Mouse (Mus musculus): ENCODE measurements around the gene Fscn1. TPM values are rescaled to one million over a fixed set of nuclear protein-coding genes. Genes with fewer than 3 reads are reported as not detected.

Gene Fscn1
- total and polyA plus RNA-seq, 2 experiments from 2014 or later = 77.9 to 104 TPM

DNA sequence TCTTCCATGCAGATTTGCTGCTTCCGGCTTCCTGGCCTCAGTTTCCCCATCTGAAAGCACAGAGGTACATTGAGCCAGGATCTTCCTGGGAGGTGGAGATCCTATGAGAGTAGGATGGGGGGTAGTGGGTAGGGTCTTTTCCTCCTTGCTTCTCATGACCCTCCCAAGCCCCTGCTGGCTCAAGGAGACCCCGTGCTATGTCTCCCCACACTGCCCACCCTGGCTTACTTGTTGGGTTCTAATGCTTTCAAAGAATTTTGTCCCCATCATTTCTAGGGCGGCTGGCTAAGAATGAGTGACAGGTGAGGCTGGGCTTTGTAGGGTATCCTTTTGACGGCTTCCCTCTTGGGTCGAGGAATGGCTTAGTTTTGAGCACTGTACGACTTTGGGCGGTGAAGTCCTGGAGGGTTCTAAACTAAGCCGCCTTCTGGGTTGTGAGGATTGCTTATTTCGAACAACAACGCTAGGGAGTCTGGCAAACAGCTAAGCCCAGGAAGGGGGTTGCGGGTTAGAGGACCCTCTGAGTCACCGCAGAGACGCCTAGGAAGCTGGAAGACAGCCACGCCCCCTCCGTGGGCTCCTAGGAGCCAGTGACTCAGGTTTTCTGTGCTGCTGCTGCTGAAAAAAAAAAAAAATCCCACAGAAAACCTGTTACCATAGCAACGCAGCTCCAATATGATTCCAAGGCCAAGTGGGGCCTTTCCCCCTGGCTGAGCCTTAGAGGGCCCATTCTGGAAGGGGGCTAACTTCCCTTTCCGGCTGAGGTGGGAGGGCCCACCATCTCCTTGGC, 3.8 kb downstream of the Fscn1 start:
- peak overlapping the region; percentile 65 for H3K4me2 ChIP-seq (ENCODE audit: low read depth, low read length)
- peaks cover 10% of the 10 kb centered on the region for H3K4me1 ChIP-seq (ENCODE audit: control insufficient read depth, insufficient read depth)
- WGBS = 54% methylated on average over 17 of the region's 17 CpGs
- DNase-seq (ENCODE audit: low spot score) (peak; percentile 42), ATAC-seq (ENCODE audit: insufficient read depth, low read depth) (no peak)
- peak overlapping the region; percentile 68 for H3K4me3 ChIP-seq (ENCODE audit: low read depth, low read length)
- TF ChIP-seq EP300 (IDR thresholded peaks at IDR 0.05; ENCODE audit: low read depth) (no peak), CTCF (IDR thresholded peaks at IDR 0.05; ENCODE audit: low read depth) (no peak)
- H3K36me3 ChIP-seq (replicated peaks; ENCODE audit: control insufficient read depth, insufficient read depth, low read length) = no peaks in the 10 kb centered on the region
- peaks cover 29% of the 10 kb centered on the region for H3K27me3 ChIP-seq (ENCODE audit: control insufficient read depth, insufficient read depth, low read length)
- peak overlapping the region; percentile 82; the same call in 1 of the 2 replicates for H3K27ac ChIP-seq (ENCODE audit: low read depth)
- no peak overlapping the region for H3K9ac ChIP-seq (replicated peaks; ENCODE audit: low read depth, low read length)
- no peaks in the 10 kb centered on the region for H3K9me3 ChIP-seq (replicated peaks; ENCODE audit: control insufficient read depth, low read length)

- no peak for ATAC-seq (ENCODE audit: insufficient read depth, low read depth)
- Histone ChIP-seq H3K27ac (ENCODE audit: low read depth) (no peak overlapping the region), H3K4me1 (ENCODE audit: control insufficient read depth, insufficient read depth) (peaks cover 10% of the 10 kb centered on the region)
These were observed 4.5 kb downstream of the Fscn1 start for GRCm38 (mm10) chr5:142964650-142965049.

GRCm38 (mm10) chr5:142968411-142968810, 8.3 kb downstream of the Fscn1 start:
- peaks cover 33% of the 10 kb centered on the region; the same call in 1 of the 2 replicates for H3K36me3 ChIP-seq (replicated peaks; ENCODE audit: control insufficient read depth, insufficient read depth, low read length)
- H3K27ac ChIP-seq (ENCODE audit: low read depth) = no peak overlapping the region
- H3K4me1 ChIP-seq (ENCODE audit: control insufficient read depth, insufficient read depth) = peaks cover 10% of the 10 kb centered on the region
- ATAC-seq (ENCODE audit: insufficient read depth, low read depth) = no peak
- no peaks in the 10 kb centered on the region for H3K9me3 ChIP-seq (replicated peaks; ENCODE audit: control insufficient read depth, low read length)
- DNase-seq (ENCODE audit: low spot score) = no peak
- H3K27me3 ChIP-seq (ENCODE audit: control insufficient read depth, insufficient read depth, low read length) = peaks cover 5% of the 10 kb centered on the region; the same call in 1 of the 2 replicates
- H3K4me3 ChIP-seq (ENCODE audit: low read depth, low read length) = no peak overlapping the region
- H3K9ac ChIP-seq (replicated peaks; ENCODE audit: low read depth, low read length) = no peak overlapping the region
- WGBS = 87% methylated on average over 14 of the region's 14 CpGs
- no peak overlapping the region for H3K4me2 ChIP-seq (ENCODE audit: low read depth, low read length)
- TF ChIP-seq EP300 (IDR thresholded peaks at IDR 0.05; ENCODE audit: low read depth) (no peak), CTCF (IDR thresholded peaks at IDR 0.05; ENCODE audit: low read depth) (no peak)

More at GRCm38 (mm10) chr5:142964650-142965049, 4.5 kb downstream of the Fscn1 start:
- Histone ChIP-seq H3K36me3 (replicated peaks; ENCODE audit: control insufficient read depth, insufficient read depth, low read length) (no peaks in the 10 kb centered on the region; the same call in 1 of the 2 replicates), H3K27me3 (ENCODE audit: control insufficient read depth, insufficient read depth, low read length) (peaks cover 23% of the 10 kb centered on the region), H3K4me2 (ENCODE audit: low read depth, low read length) (peak overlapping the region; percentile 65; the same call in 1 of the 2 replicates), H3K4me3 (ENCODE audit: low read depth, low read length) (no peak overlapping the region), H3K9me3 (replicated peaks; ENCODE audit: control insufficient read depth, low read length) (no peaks in the 10 kb centered on the region), H3K9ac (replicated peaks; ENCODE audit: low read depth, low read length) (no peak overlapping the region)
- no peak for DNase-seq (ENCODE audit: low spot score)
- no peak for TF ChIP-seq CTCF (IDR thresholded peaks at IDR 0.05; ENCODE audit: low read depth)
- no peak for TF ChIP-seq EP300 (IDR thresholded peaks at IDR 0.05; ENCODE audit: low read depth)
- 84% methylated on average over 6 of the region's 6 CpGs for WGBS

- no peak for ATAC-seq (ENCODE audit: insufficient read depth, low read depth)
These were observed 13.8 kb downstream of the Fscn1 start for GRCm38 (mm10) chr5:142973971-142974370.

DNA sequence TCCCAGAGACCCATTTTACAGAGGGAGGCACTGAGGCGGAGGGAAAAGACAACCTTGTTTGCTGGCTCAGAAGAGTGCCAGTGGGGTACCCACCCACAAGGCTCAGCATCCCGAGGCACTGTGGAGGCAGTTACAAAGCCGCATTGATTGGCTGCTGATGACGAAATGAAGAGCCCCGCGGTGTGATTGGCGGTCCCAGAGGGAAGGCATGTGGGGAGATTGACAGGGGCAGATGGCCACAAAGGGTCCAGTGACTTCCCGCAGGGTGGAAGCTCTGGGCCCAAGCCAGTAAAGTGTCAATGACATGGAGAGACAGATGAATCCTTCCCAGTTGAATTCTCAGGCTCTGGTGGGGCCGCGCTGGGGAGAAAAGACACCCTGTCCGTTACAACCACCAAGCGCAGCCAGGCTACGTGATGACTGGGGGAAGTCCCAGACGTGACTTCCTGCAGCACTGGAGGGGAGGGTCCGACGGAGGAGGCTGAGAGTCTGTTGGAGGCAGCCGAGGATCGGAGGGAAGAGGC, 14.5 kb downstream of the Fscn1 start:
- TF ChIP-seq CTCF (IDR thresholded peaks at IDR 0.05; ENCODE audit: low read depth) (no peak), EP300 (IDR thresholded peaks at IDR 0.05; ENCODE audit: low read depth) (no peak)
- Histone ChIP-seq H3K4me3 (ENCODE audit: low read depth, low read length) (no peak overlapping the region), H3K9ac (replicated peaks; ENCODE audit: low read depth, low read length) (no peak overlapping the region), H3K36me3 (replicated peaks; ENCODE audit: control insufficient read depth, insufficient read depth, low read length) (peaks cover 35% of the 10 kb centered on the region; the same call in 1 of the 2 replicates), H3K27me3 (ENCODE audit: control insufficient read depth, insufficient read depth, low read length) (no peaks in the 10 kb centered on the region), H3K4me2 (ENCODE audit: low read depth, low read length) (0 out of 2 replicates have a peak overlapping the region, but pooled peaks have one; percentile 6), H3K27ac (ENCODE audit: low read depth) (no peak overlapping the region), H3K9me3 (replicated peaks; ENCODE audit: control insufficient read depth, low read length) (no peaks in the 10 kb centered on the region), H3K4me1 (ENCODE audit: control insufficient read depth, insufficient read depth) (peaks cover 9% of the 10 kb centered on the region; the same call in 1 of the 2 replicates)
- DNase-seq (ENCODE audit: low spot score) (peak; percentile 60), ATAC-seq (ENCODE audit: insufficient read depth, low read depth) (peak; percentile 68)
- 8% methylated on average over 18 of the region's 18 CpGs for WGBS

More at GRCm38 (mm10) chr5:142973971-142974370, 13.8 kb downstream of the Fscn1 start:
- no peak overlapping the region for H3K4me2 ChIP-seq (ENCODE audit: low read depth, low read length)
- DNase-seq (ENCODE audit: low spot score) = no peak
- no peaks in the 10 kb centered on the region for H3K27me3 ChIP-seq (ENCODE audit: control insufficient read depth, insufficient read depth, low read length)
- no peak overlapping the region for H3K27ac ChIP-seq (ENCODE audit: low read depth)
- H3K4me1 ChIP-seq (ENCODE audit: control insufficient read depth, insufficient read depth) = peaks cover 9% of the 10 kb centered on the region; the same call in 1 of the 2 replicates
- no peaks in the 10 kb centered on the region for H3K9me3 ChIP-seq (replicated peaks; ENCODE audit: control insufficient read depth, low read length)
- TF ChIP-seq CTCF (IDR thresholded peaks at IDR 0.05; ENCODE audit: low read depth) (no peak), EP300 (IDR thresholded peaks at IDR 0.05; ENCODE audit: low read depth) (no peak)
- peaks cover 35% of the 10 kb centered on the region; the same call in 1 of the 2 replicates for H3K36me3 ChIP-seq (replicated peaks; ENCODE audit: control insufficient read depth, insufficient read depth, low read length)
- WGBS = 51% methylated on average over 3 of the region's 3 CpGs
- H3K4me3 ChIP-seq (ENCODE audit: low read depth, low read length) = no peak overlapping the region
- H3K9ac ChIP-seq (replicated peaks; ENCODE audit: low read depth, low read length) = no peak overlapping the region
